Mouse (Mus musculus) brain, embryonic 14.5 days (tissue): Measurements from ENCODE around the gene Apol7c.

Experiments used
- CTCF ChIP-seq: fragments of 200-500 bp; IDR thresholded peaks from 2 replicates; pipeline ENCODE4 v1.5.1; 2012; ENCODE audit warnings: inconsistent platforms, mild to moderate bottlenecking, moderate library complexity, borderline replicate concordance; ENCODE audit not compliant: insufficient read depth, insufficient read length; ENCODE audit errors: extremely low read depth
- POLR2A ChIP-seq: fragments of 200-500 bp; IDR thresholded peaks from 2 replicates; pipeline ENCODE4 v1.6.1; 2012; ENCODE audit warnings: mild to moderate bottlenecking, inconsistent platforms, borderline replicate concordance; ENCODE audit not compliant: poor library complexity, insufficient read depth, insufficient read length, severe bottlenecking; ENCODE audit errors: extremely low read depth

- TF ChIP-seq POLR2A (no peak), CTCF (no peak)
These were observed 48.6 kb upstream of the Apol7c start for GRCm38 (mm10) chr15:77581681-77582080.
